Mouse (Mus musculus): Measurements from ENCODE around the gene Iqgap2.

DNA sequence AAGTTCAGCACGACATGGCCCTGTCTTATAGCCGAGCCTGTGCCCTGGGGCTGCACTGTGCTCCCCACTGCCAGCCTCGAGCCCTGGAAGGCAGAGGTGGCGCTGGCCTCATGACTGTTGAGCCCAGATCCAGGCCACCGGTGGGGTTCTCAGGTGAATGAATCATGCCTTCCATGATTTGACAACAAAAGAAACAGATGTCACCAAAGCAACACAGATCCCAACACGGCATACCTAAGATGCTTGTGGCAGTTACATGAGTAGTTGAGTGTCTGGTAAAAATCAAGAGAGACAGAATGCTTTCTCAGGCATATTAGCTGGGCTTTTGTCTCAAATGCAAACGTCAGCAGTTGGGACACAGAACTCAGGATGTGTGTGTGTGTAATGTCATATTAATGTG is 248.0 kb downstream of the Iqgap2 start:
- TF ChIP-seq EP300 (IDR thresholded peaks at IDR 0.05; ENCODE audit: insufficient read depth, low read depth, low read length) (no peak), POLR2A (IDR thresholded peaks at IDR 0.05; ENCODE audit: insufficient read depth, low read length) (no peak)
